Mouse (Mus musculus) thymus, postnatal 4 days (tissue): ENCODE measurements around the gene Rnf32.

Experiments
- DNase-seq: peaks from one replicate; pipeline ENCODE4 v3.0.0; 2021

Rnf32 gene

DNA sequence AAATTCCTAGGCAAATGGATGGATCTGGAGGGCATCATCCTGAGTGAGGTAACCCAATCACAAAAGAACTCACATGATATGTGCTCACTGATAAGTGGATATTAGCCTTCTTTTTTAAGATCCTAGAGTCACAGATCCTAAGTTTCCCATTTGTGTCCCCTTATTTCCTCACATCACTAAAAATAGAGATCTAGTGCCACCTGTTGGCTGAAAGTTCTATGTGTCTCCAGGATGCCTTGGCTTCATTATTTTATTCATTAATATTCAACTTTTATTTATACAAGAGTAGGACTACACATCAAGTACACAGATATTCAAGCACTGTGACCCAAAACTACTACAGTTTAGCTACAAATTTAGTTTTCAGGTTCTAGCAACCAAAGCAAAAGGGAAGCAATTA is 79.0 kb downstream of the Rnf32 start:
- no peak for DNase-seq
